Mouse (Mus musculus): ENCODE measurements around the gene Cald1. TPM values are rescaled to one million over a fixed set of nuclear protein-coding genes. Genes with fewer than 3 reads are reported as not detected.

The Cald1 gene
- polyA plus RNA-seq, 2 experiments = 24.9 to 45.1 TPM

DNA sequence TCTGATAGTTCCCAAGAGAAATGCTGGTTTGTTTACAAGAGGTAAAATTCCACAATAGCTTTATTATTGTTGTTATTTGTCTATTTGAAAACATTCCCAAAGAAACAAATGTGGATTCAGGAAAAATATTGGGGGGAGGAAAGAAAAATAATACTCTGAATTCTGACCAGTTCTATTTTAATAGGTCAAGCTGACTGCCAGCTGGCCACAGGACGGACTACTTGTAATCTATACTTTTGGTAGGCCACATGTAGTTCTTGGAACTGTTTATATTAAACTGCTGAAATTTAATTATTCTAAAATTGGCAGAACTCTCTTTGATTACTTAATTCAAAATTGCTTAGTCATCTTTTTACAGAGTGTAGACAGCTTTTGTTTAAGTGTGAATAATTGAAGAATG is 73.1 kb downstream of the Cald1 start:
- TF ChIP-seq EP300 (IDR thresholded peaks at IDR 0.05; ENCODE audit: low read depth) = no peak
- no peak for TF ChIP-seq CTCF (IDR thresholded peaks at IDR 0.05; ENCODE audit: low read depth)
- H3K9me3 ChIP-seq (ENCODE audit: control insufficient read depth, low read length) = no peaks in the 10 kb centered on the region

DNA sequence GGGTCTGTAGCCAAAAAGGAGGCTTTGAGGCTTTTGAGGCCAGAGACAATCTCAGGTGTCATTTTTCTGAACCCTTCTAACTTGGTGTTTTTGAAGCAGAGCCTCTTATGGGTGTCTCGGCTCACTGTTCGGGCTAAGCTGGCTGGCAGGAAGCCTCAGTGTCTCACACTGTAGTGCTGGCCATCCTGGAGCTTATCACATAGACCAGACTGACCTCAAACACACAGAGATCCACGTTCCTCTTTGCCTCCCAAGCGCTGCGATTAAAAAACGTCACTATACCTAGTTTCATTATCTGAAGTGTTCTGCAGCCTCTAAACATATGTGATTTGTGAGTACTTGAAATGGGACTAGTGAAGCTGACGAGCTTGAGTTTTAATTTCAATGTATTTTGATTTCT is 76.1 kb downstream of the Cald1 start:
- Histone ChIP-seq H3K27me3 (ENCODE audit: control insufficient read depth, insufficient read depth, low read length) (no peaks in the 10 kb centered on the region), H3K4me2 (ENCODE audit: low read depth) (peak overlapping the region; percentile 9; the same call in 1 of the 2 replicates), H3K9me3 (ENCODE audit: control insufficient read depth, low read length) (no peaks in the 10 kb centered on the region), H3K9ac (replicated peaks) (no peak overlapping the region), H3K36me3 (replicated peaks; ENCODE audit: control insufficient read depth, insufficient read depth, low read depth) (no peaks in the 10 kb centered on the region), H3K4me3 (ENCODE audit: insufficient read depth in 1 of 2, low read depth in 2 of 2, low read length in 2 of 2) (no peak overlapping the region), H3K27ac (no peak overlapping the region), H3K4me1 (replicated peaks; ENCODE audit: control insufficient read depth in 2 of 2, insufficient read depth in 2 of 2, low read length in 1 of 2) (peaks cover 0 to 4% of the 10 kb centered on the region in 2 experiments; a peak in 1 of 4 replicates)
- TF ChIP-seq EP300 (IDR thresholded peaks at IDR 0.05; ENCODE audit: low read depth) (no peak), CTCF (IDR thresholded peaks at IDR 0.05; ENCODE audit: low read depth) (no peak)
- no peak for ATAC-seq (ENCODE audit: insufficient read depth)
- 6% methylated on average over 7 of the region's 7 CpGs for WGBS (ENCODE audit: insufficient replicate concordance)
- DNase-seq (ENCODE audit: low read depth in 3 of 3, low spot score in 3 of 3) = no peak

More for the DNA sequence above, 73.1 kb downstream of the Cald1 start:
- Histone ChIP-seq H3K4me1 (replicated peaks; ENCODE audit: control insufficient read depth in 2 of 2, insufficient read depth in 2 of 2, low read length in 1 of 2) (peaks cover 0 to 4% of the 10 kb centered on the region in 2 experiments; a peak in 1 of 4 replicates), H3K4me2 (ENCODE audit: low read depth) (no peak overlapping the region), H3K27ac (no peak overlapping the region), H3K9ac (replicated peaks) (no peak overlapping the region), H3K4me3 (ENCODE audit: insufficient read depth in 1 of 2, low read depth in 2 of 2, low read length in 2 of 2) (no peak overlapping the region), H3K27me3 (ENCODE audit: control insufficient read depth, insufficient read depth, low read length) (no peaks in the 10 kb centered on the region), H3K36me3 (replicated peaks; ENCODE audit: control insufficient read depth, insufficient read depth, low read depth) (no peaks in the 10 kb centered on the region)
- 49% methylated on average over 1 of the region's 1 CpGs for WGBS (ENCODE audit: insufficient replicate concordance)
- DNase-seq (ENCODE audit: low read depth in 3 of 3, low spot score in 3 of 3) (no peak), ATAC-seq (ENCODE audit: insufficient read depth) (no peak)

DNA sequence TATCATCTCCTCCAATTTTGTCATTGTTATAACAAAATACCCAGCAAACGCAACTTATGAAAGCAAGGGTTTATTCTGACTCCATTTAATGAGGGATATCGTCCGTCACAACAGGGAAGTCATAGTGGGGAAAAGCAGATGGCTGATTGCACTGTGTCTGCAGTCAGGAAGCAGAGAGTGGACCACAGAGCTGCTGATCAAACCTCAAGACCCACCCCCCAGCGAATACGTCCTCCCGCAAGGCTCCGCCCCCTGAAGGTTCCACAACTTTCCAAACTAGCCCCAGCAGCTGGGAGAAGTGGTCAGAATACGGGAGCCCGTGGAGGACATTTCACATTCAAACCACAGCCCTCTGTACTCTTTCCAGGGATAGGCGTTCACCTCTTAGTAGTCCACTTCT is 76.6 kb downstream of the Cald1 start:
- H3K36me3 ChIP-seq (replicated peaks; ENCODE audit: control insufficient read depth, insufficient read depth, low read depth) = no peaks in the 10 kb centered on the region
- no peak overlapping the region for H3K4me2 ChIP-seq (ENCODE audit: low read depth)
- no peak overlapping the region for H3K9ac ChIP-seq (replicated peaks)
- ATAC-seq (ENCODE audit: insufficient read depth) (no peak), DNase-seq (ENCODE audit: low read depth in 3 of 3, low spot score in 3 of 3) (no peak)
- H3K27me3 ChIP-seq (ENCODE audit: control insufficient read depth, insufficient read depth, low read length) = no peaks in the 10 kb centered on the region
- TF ChIP-seq EP300 (IDR thresholded peaks at IDR 0.05; ENCODE audit: low read depth) = no peak
- no peak for TF ChIP-seq CTCF (IDR thresholded peaks at IDR 0.05; ENCODE audit: low read depth)
- no peak overlapping the region for H3K4me3 ChIP-seq (ENCODE audit: insufficient read depth in 1 of 2, low read depth in 2 of 2, low read length in 2 of 2)
- no peak overlapping the region for H3K27ac ChIP-seq
- H3K9me3 ChIP-seq (ENCODE audit: control insufficient read depth, low read length) = no peaks in the 10 kb centered on the region
- H3K4me1 ChIP-seq (replicated peaks; ENCODE audit: control insufficient read depth in 2 of 2, insufficient read depth in 2 of 2, low read length in 1 of 2) = peaks cover 0 to 4% of the 10 kb centered on the region in 2 experiments; a peak in 1 of 4 replicates
- WGBS (ENCODE audit: insufficient replicate concordance) = 20% methylated on average over 10 of the region's 10 CpGs

DNA sequence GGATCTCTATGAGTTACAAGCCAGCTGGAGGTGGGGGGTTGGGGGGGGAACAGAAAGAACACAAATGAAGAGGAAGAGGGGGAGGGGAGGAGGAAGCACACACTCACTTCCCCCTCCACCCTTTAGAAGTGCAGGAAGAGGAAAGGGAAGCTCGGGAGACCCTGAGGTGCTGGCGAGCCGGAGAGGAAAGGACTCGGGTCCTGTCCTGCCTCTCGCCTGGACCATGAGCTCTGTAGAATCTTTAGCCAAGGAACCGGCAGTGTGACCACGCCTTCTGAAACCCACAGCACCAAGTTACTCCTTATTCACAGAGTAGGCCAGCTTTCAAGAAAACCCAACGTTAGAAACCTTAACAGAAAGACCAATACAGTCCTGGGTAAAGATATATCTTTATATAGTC is 83.8 kb downstream of the Cald1 start:
- no peak overlapping the region for H3K4me2 ChIP-seq (ENCODE audit: low read depth)
- no peak overlapping the region for H3K9ac ChIP-seq (replicated peaks)
- no peak overlapping the region for H3K4me3 ChIP-seq (ENCODE audit: insufficient read depth in 1 of 2, low read depth in 2 of 2, low read length in 2 of 2)
- no peak for DNase-seq (ENCODE audit: low read depth in 3 of 3, low spot score in 3 of 3)
- H3K36me3 ChIP-seq (replicated peaks; ENCODE audit: control insufficient read depth, insufficient read depth, low read depth) = no peaks in the 10 kb centered on the region
- H3K9me3 ChIP-seq (ENCODE audit: control insufficient read depth, low read length) = no peaks in the 10 kb centered on the region
- H3K27ac ChIP-seq = no peak overlapping the region
- no peaks in the 10 kb centered on the region; the same call in 1 of the 2 replicates for H3K27me3 ChIP-seq (ENCODE audit: control insufficient read depth, insufficient read depth, low read length)
- WGBS (ENCODE audit: insufficient replicate concordance) = 13% methylated on average over 8 of the region's 8 CpGs
- H3K4me1 ChIP-seq (replicated peaks; ENCODE audit: control insufficient read depth in 2 of 2, insufficient read depth in 2 of 2, low read length in 1 of 2) = no peaks in the 10 kb centered on the region
- no peak for ATAC-seq (ENCODE audit: insufficient read depth)
- TF ChIP-seq CTCF (IDR thresholded peaks at IDR 0.05; ENCODE audit: low read depth) = no peak
- no peak for TF ChIP-seq EP300 (IDR thresholded peaks at IDR 0.05; ENCODE audit: low read depth)

DNA sequence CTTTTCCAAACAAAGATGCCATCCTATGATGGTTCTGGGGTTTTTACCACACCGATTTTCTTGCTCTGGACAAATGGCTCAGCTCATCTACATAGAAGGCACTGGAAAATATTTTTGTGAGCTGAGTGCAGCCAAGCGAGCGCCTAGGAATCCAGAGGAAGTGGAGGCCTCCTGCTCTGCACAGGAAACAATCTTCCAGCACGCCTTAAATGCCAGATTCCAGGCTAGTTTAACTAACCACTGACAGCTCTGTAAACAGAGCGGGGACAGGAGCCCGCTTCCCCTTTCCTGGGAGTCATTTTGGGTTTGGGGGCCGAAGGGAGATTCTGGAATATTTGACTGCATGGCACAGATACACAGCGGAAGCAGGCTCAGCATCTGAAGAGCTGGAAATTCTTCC is 86.6 kb downstream of the Cald1 start:
- ATAC-seq (ENCODE audit: insufficient read depth) = no peak

More for the DNA sequence above, 86.6 kb downstream of the Cald1 start:
- no peaks in the 10 kb centered on the region for H3K36me3 ChIP-seq (replicated peaks; ENCODE audit: control insufficient read depth, insufficient read depth, low read depth)
- H3K4me2 ChIP-seq (ENCODE audit: low read depth) = no peak overlapping the region
- H3K9ac ChIP-seq (replicated peaks) = no peak overlapping the region
- H3K4me3 ChIP-seq (ENCODE audit: insufficient read depth in 1 of 2, low read depth in 2 of 2, low read length in 2 of 2) = no peak overlapping the region
- H3K27ac ChIP-seq = no peak overlapping the region
- no peaks in the 10 kb centered on the region for H3K9me3 ChIP-seq (ENCODE audit: control insufficient read depth, low read length)
- H3K27me3 ChIP-seq (ENCODE audit: control insufficient read depth, insufficient read depth, low read length) = no peaks in the 10 kb centered on the region; the same call in 1 of the 2 replicates
- peaks cover 0 to 4% of the 10 kb centered on the region in 2 experiments; a peak in 1 of 4 replicates for H3K4me1 ChIP-seq (replicated peaks; ENCODE audit: control insufficient read depth in 2 of 2, insufficient read depth in 2 of 2, low read length in 1 of 2)
- 16% methylated on average over 8 of the region's 8 CpGs for WGBS (ENCODE audit: insufficient replicate concordance)
- no peak for DNase-seq (ENCODE audit: low read depth in 3 of 3, low spot score in 3 of 3)
- TF ChIP-seq CTCF (IDR thresholded peaks at IDR 0.05; ENCODE audit: low read depth) (no peak), EP300 (IDR thresholded peaks at IDR 0.05; ENCODE audit: low read depth) (no peak)
